Mouse (Mus musculus) kidney, adult 2 months (tissue): ENCODE measurements at regions not wholly inside any gene's neighbourhood (a gene's known extent, or its start where the extent isn't known, plus 50 kb on each side); places are given as distances from the start of the nearest gene placed in this dataset.

ENCODE experiments used
- CTCF ChIP-seq: fragments of 200-500 bp; conservative IDR thresholded peaks from 2 replicates; pipeline ENCODE4 v1.5.1; 2011; ENCODE audit warnings: low read depth, mild to moderate bottlenecking, control low read depth, low read length, moderate library complexity, mixed read lengths; ENCODE audit not compliant: insufficient read depth, insufficient read length
- POLR2A ChIP-seq: fragments of 200-500 bp; IDR thresholded peaks from one replicate; pipeline ENCODE4 v1.6.1; 2011; ENCODE audit warnings: low read depth, low read length, control low read depth

DNA sequence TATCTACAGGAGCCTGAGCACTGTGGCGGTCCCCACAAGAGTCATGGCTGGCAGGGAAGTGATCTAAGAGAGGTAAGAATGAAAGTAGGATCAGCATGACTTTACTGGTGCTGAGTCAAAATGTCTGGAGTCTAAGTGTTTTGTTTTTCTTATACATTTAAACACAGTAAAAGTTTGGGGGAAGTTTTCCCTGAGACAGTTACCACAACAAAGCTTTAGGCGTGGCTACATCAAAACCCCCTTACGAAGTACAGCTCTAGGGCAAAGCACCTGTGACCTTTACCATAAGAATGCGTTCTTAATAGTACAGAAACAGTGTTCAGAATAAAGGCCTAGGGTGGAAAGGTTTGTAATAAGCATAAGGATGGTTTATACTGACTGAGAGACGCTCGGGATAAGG is 254.4 kb upstream of the Kdm8 start:
- TF ChIP-seq CTCF (no peak), POLR2A (no peak)
